Mouse (Mus musculus): ENCODE data around the gene Gbx2. TPM values are rescaled to one million over a fixed set of nuclear protein-coding genes. Genes with fewer than 3 reads are reported as not detected.

Gene Gbx2
- polyA plus RNA-seq, 1 experiment from 2014 or later, result 41.6 TPM

- under 1% methylated on average over 32 of the region's 45 CpGs for WGBS
- no peaks in the 10 kb centered on the region for H3K9me3 ChIP-seq (ENCODE audit: control insufficient read depth, low read length)
- peak overlapping the region; percentile 78 for H3K27ac ChIP-seq
- peaks cover 72% of the 10 kb centered on the region for H3K27me3 ChIP-seq (ENCODE audit: control insufficient read depth, insufficient read depth, low read length)
- ATAC-seq (ENCODE audit: low FRiP score), result peak; percentile 32
- peak overlapping the region; percentile 64 for H3K9ac ChIP-seq
- H3K4me1 ChIP-seq (replicated peaks; ENCODE audit: control insufficient read depth, insufficient read depth, low read length), result peaks cover 11% of the 10 kb centered on the region
- H3K4me2 ChIP-seq (replicated peaks), result peak overlapping the region; percentile 61
- H3K4me3 ChIP-seq (replicated peaks; ENCODE audit: low read length), result peak overlapping the region; percentile 45
- no peaks in the 10 kb centered on the region for H3K36me3 ChIP-seq (replicated peaks; ENCODE audit: control insufficient read depth, insufficient read depth)
- no peak for DNase-seq (ENCODE audit: low spot score)
Measured at GRCm38 (mm10) chr1:89930551-89930950, 428 bp downstream of the Gbx2 start.

- peak; percentile 16; the same call in 1 of the 2 replicates for ATAC-seq (ENCODE audit: low FRiP score)
- Histone ChIP-seq H3K9ac (peak overlapping the region; percentile 64), H3K36me3 (replicated peaks; ENCODE audit: control insufficient read depth, insufficient read depth) (no peaks in the 10 kb centered on the region), H3K4me3 (replicated peaks; ENCODE audit: low read length) (peak overlapping the region; percentile 45), H3K27ac (peak overlapping the region; percentile 78), H3K27me3 (ENCODE audit: control insufficient read depth, insufficient read depth, low read length) (peaks cover 70% of the 10 kb centered on the region), H3K9me3 (ENCODE audit: control insufficient read depth, low read length) (no peaks in the 10 kb centered on the region), H3K4me1 (replicated peaks; ENCODE audit: control insufficient read depth, insufficient read depth, low read length) (peaks cover 17% of the 10 kb centered on the region), H3K4me2 (replicated peaks) (peak overlapping the region; percentile 61)
- DNase-seq (ENCODE audit: low spot score), result no peak
- WGBS, result 1% methylated on average over 55 of the region's 55 CpGs
Measured at GRCm38 (mm10) chr1:89929721-89930505, 1.1 kb downstream of the Gbx2 start.

- no peak for DNase-seq (ENCODE audit: low spot score)
- Histone ChIP-seq H3K4me3 (replicated peaks; ENCODE audit: low read length) (peak overlapping the region; percentile 45), H3K27me3 (ENCODE audit: control insufficient read depth, insufficient read depth, low read length) (peaks cover 70% of the 10 kb centered on the region), H3K36me3 (replicated peaks; ENCODE audit: control insufficient read depth, insufficient read depth) (no peaks in the 10 kb centered on the region), H3K9ac (peak overlapping the region; percentile 64), H3K27ac (peak overlapping the region; percentile 78; the same call in 1 of the 2 replicates), H3K4me2 (replicated peaks) (peak overlapping the region; percentile 61), H3K4me1 (replicated peaks; ENCODE audit: control insufficient read depth, insufficient read depth, low read length) (peaks cover 20% of the 10 kb centered on the region), H3K9me3 (ENCODE audit: control insufficient read depth, low read length) (no peaks in the 10 kb centered on the region)
- 3% methylated on average over 6 of the region's 6 CpGs for WGBS
- ATAC-seq (ENCODE audit: low FRiP score), result no peak
Measured at GRCm38 (mm10) chr1:89929181-89929580, 1.8 kb downstream of the Gbx2 start.

- H3K4me2 ChIP-seq (replicated peaks), result peak overlapping the region; percentile 61
- peaks cover 70% of the 10 kb centered on the region for H3K27me3 ChIP-seq (ENCODE audit: control insufficient read depth, insufficient read depth, low read length)
- ATAC-seq (ENCODE audit: low FRiP score), result no peak
- WGBS, result 6% methylated on average over 25 of the region's 25 CpGs
- no peaks in the 10 kb centered on the region for H3K9me3 ChIP-seq (ENCODE audit: control insufficient read depth, low read length)
- H3K4me1 ChIP-seq (replicated peaks; ENCODE audit: control insufficient read depth, insufficient read depth, low read length), result peaks cover 21% of the 10 kb centered on the region
- peak overlapping the region; percentile 45 for H3K4me3 ChIP-seq (replicated peaks; ENCODE audit: low read length)
- no peaks in the 10 kb centered on the region for H3K36me3 ChIP-seq (replicated peaks; ENCODE audit: control insufficient read depth, insufficient read depth)
- H3K27ac ChIP-seq, result peak overlapping the region; percentile 78
- peak overlapping the region; percentile 64 for H3K9ac ChIP-seq
- DNase-seq (ENCODE audit: low spot score), result no peak
Measured at GRCm38 (mm10) chr1:89928676-89929075, 2.3 kb downstream of the Gbx2 start.

- peak overlapping the region; percentile 64 for H3K9ac ChIP-seq
- no peaks in the 10 kb centered on the region for H3K36me3 ChIP-seq (replicated peaks; ENCODE audit: control insufficient read depth, insufficient read depth)
- WGBS, result 2% methylated on average over 36 of the region's 36 CpGs
- H3K27ac ChIP-seq, result peak overlapping the region; percentile 21
- peaks cover 78% of the 10 kb centered on the region for H3K27me3 ChIP-seq (ENCODE audit: control insufficient read depth, insufficient read depth, low read length)
- DNase-seq (ENCODE audit: low spot score) (no peak), ATAC-seq (ENCODE audit: low FRiP score) (no peak)
- H3K9me3 ChIP-seq (ENCODE audit: control insufficient read depth, low read length), result no peaks in the 10 kb centered on the region
- H3K4me2 ChIP-seq (replicated peaks), result peak overlapping the region; percentile 61
- peaks cover 35% of the 10 kb centered on the region for H3K4me1 ChIP-seq (replicated peaks; ENCODE audit: control insufficient read depth, insufficient read depth, low read length)
- H3K4me3 ChIP-seq (replicated peaks; ENCODE audit: low read length), result peak overlapping the region; percentile 45
Measured at GRCm38 (mm10) chr1:89927061-89927661, 3.8 kb downstream of the Gbx2 start.

GRCm38 (mm10) chr1:89926583-89927060, 4.4 kb downstream of the Gbx2 start:
- Histone ChIP-seq H3K9me3 (ENCODE audit: control insufficient read depth, low read length) (no peaks in the 10 kb centered on the region), H3K27ac (no peak overlapping the region; the same call in 1 of the 2 replicates), H3K4me3 (replicated peaks; ENCODE audit: low read length) (peak overlapping the region; percentile 45), H3K4me2 (replicated peaks) (peak overlapping the region; percentile 61), H3K4me1 (replicated peaks; ENCODE audit: control insufficient read depth, insufficient read depth, low read length) (peaks cover 41% of the 10 kb centered on the region), H3K9ac (0 out of 2 replicates have a peak overlapping the region, but pooled peaks have one; percentile 5), H3K36me3 (replicated peaks; ENCODE audit: control insufficient read depth, insufficient read depth) (no peaks in the 10 kb centered on the region), H3K27me3 (ENCODE audit: control insufficient read depth, insufficient read depth, low read length) (peaks cover 81% of the 10 kb centered on the region)
- ATAC-seq (ENCODE audit: low FRiP score) (no peak), DNase-seq (ENCODE audit: low spot score) (no peak)
- WGBS, result 10% methylated on average over 9 of the region's 9 CpGs

GRCm38 (mm10) chr1:89925501-89926190, 5.3 kb downstream of the Gbx2 start:
- WGBS, result 21% methylated on average over 12 of the region's 12 CpGs
- H3K27me3 ChIP-seq (ENCODE audit: control insufficient read depth, insufficient read depth, low read length), result peaks cover 81% of the 10 kb centered on the region
- H3K4me3 ChIP-seq (replicated peaks; ENCODE audit: low read length), result peak overlapping the region; percentile 45
- H3K27ac ChIP-seq, result 0 out of 2 replicates have a peak overlapping the region, but pooled peaks have one; percentile 5
- H3K36me3 ChIP-seq (replicated peaks; ENCODE audit: control insufficient read depth, insufficient read depth), result no peaks in the 10 kb centered on the region
- peaks cover 41% of the 10 kb centered on the region for H3K4me1 ChIP-seq (replicated peaks; ENCODE audit: control insufficient read depth, insufficient read depth, low read length)
- H3K9ac ChIP-seq, result no peak overlapping the region
- no peak for DNase-seq (ENCODE audit: low spot score)
- no peaks in the 10 kb centered on the region for H3K9me3 ChIP-seq (ENCODE audit: control insufficient read depth, low read length)
- peak; percentile 9; the same call in 1 of the 2 replicates for ATAC-seq (ENCODE audit: low FRiP score)
- peak overlapping the region; percentile 61 for H3K4me2 ChIP-seq (replicated peaks)

GRCm38 (mm10) chr1:89923642-89924020, 7.3 kb downstream of the Gbx2 start:
- H3K27me3 ChIP-seq (ENCODE audit: control insufficient read depth, insufficient read depth, low read length), result peaks cover 91% of the 10 kb centered on the region
- H3K27ac ChIP-seq, result no peak overlapping the region
- peaks cover 36% of the 10 kb centered on the region for H3K4me1 ChIP-seq (replicated peaks; ENCODE audit: control insufficient read depth, insufficient read depth, low read length)
- DNase-seq (ENCODE audit: low spot score) (no peak), ATAC-seq (ENCODE audit: low FRiP score) (no peak)
- H3K4me2 ChIP-seq (replicated peaks), result peak overlapping the region; percentile 41
- WGBS, result 10% methylated on average over 14 of the region's 14 CpGs
- H3K9ac ChIP-seq, result no peak overlapping the region
- H3K4me3 ChIP-seq (replicated peaks; ENCODE audit: low read length), result no peak overlapping the region
- H3K36me3 ChIP-seq (replicated peaks; ENCODE audit: control insufficient read depth, insufficient read depth), result no peaks in the 10 kb centered on the region
- no peaks in the 10 kb centered on the region for H3K9me3 ChIP-seq (ENCODE audit: control insufficient read depth, low read length)

Measured in hindbrain, embryonic 14.5 days (tissue).